Mouse (Mus musculus) kidney, adult 2 months (tissue): ENCODE results near the gene Ccdc107.

ENCODE experiments used
- CTCF ChIP-seq: fragments of 200-500 bp; conservative IDR thresholded peaks from 2 replicates; pipeline ENCODE4 v1.5.1; 2011; ENCODE audit warnings: low read depth, mild to moderate bottlenecking, control low read depth, low read length, moderate library complexity, mixed read lengths; ENCODE audit not compliant: insufficient read depth, insufficient read length
- POLR2A ChIP-seq: fragments of 200-500 bp; IDR thresholded peaks from one replicate; pipeline ENCODE4 v1.6.1; 2011; ENCODE audit warnings: low read depth, low read length, control low read depth

GRCm38 (mm10) chr4:43507938-43508665 is 15.4 kb downstream of the Ccdc107 start:
- TF ChIP-seq CTCF (no peak), POLR2A (no peak)
